Mouse (Mus musculus) left cerebral cortex, adult 2 months (tissue): Measurements from ENCODE around the gene Jsrp1. TPM values are rescaled to one million over a fixed set of nuclear protein-coding genes. Genes with fewer than 3 reads are reported as not detected.

Source experiments
- DNase-seq, 2 experiments: peaks; one replicate each; pipeline ENCODE4 v3.0.0; 2021 to 2022; ENCODE audit warnings: low spot score in 2 of 2, mixed read lengths in 1 of 2; ENCODE audit errors: extremely low spot score in 1 of 2
- H3K27ac ChIP-seq: fragments of 200-600 bp; 2 replicates; pipeline ENCODE4 v1.8.1; 2022
- H3K4me3 ChIP-seq: fragments of 200-600 bp; 2 replicates; pipeline ENCODE4 v1.8.1; 2022
- CTCF ChIP-seq: fragments of 200-600 bp; IDR thresholded peaks from 2 replicates; pipeline ENCODE4 v1.8.1; 2022; ENCODE audit warnings: antibody characterized with exemption, mild to moderate bottlenecking, moderate library complexity
- intact Hi-C: fragments of 180-260 bp; cut with DNase I; formaldehyde crosslinking; loops from one replicate; pipeline ENCODE4 v1.15.1; 2025
- total RNA-seq, 2 experiments: library from RNA; stranded (reverse); gene quantifications; 2 replicates each; pipeline ENCODE4 v1.2.3; 2021

Jsrp1 gene
- total RNA-seq, 2 experiments from 2014 or later, result 5.9 to 7.4 TPM

- Histone ChIP-seq H3K27ac (no peak overlapping the region; the same call in 1 of the 2 replicates), H3K4me3 (no peak overlapping the region)
- DNase-seq, result no peak
- no peak for TF ChIP-seq CTCF
- intact Hi-C loops, result no loop called here
Measured at GRCm38 (mm10) chr10:80845055-80845693, 31.9 kb upstream of the Jsrp1 start.

- Histone ChIP-seq H3K27ac (peak within 1 kb of the TSS; percentile 84), H3K4me3 (peak within 1 kb of the TSS; percentile 60)
- DNase-seq, result peak; percentile 71 to 74
- intact Hi-C loops, result no loop called here
- no peak for TF ChIP-seq CTCF
Measured at GRCm38 (mm10) chr10:80843931-80844547, 30.7 kb upstream of the Jsrp1 start, which contains the start of gene Lingo3. Gene Lingo3 (minus strand): TSS chr10:80844039.

GRCm38 (mm10) chr10:80843087-80843930 is 30.0 kb upstream of the Jsrp1 start:
- DNase-seq, result no peak
- H3K4me3 ChIP-seq, result peak overlapping the region; percentile 60
- TF ChIP-seq CTCF, result no peak
- H3K27ac ChIP-seq, result peak overlapping the region; percentile 84
- intact Hi-C loops, result no loop called here

GRCm38 (mm10) chr10:80842334-80842733 is 29.0 kb upstream of the Jsrp1 start:
- H3K27ac ChIP-seq, result peak overlapping the region; percentile 84; the same call in 1 of the 2 replicates

GRCm38 (mm10) chr10:80841685-80842084 is 28.4 kb upstream of the Jsrp1 start:
- DNase-seq, result no peak
- no peak overlapping the region for H3K4me3 ChIP-seq
- TF ChIP-seq CTCF, result no peak
- H3K27ac ChIP-seq, result peak overlapping the region; percentile 56; the same call in 1 of the 2 replicates
- intact Hi-C loops, result no loop called here

More at GRCm38 (mm10) chr10:80842334-80842733, 29.0 kb upstream of the Jsrp1 start:
- peak overlapping the region; percentile 60 for H3K4me3 ChIP-seq
- TF ChIP-seq CTCF, result no peak
- intact Hi-C loops, result no loop called here
- DNase-seq, result peak; percentile 58 to 60

GRCm38 (mm10) chr10:80839848-80840247 is 26.6 kb upstream of the Jsrp1 start:
- no peak overlapping the region for H3K4me3 ChIP-seq
- no peak for DNase-seq
- TF ChIP-seq CTCF, result no peak
- intact Hi-C loops, result no loop called here
- H3K27ac ChIP-seq, result no peak overlapping the region

GRCm38 (mm10) chr10:80838346-80838912 is 25.1 kb upstream of the Jsrp1 start:
- intact Hi-C loops, result no loop called here
- H3K4me3 ChIP-seq, result no peak overlapping the region
- TF ChIP-seq CTCF, result no peak
- no peak for DNase-seq
- no peak overlapping the region for H3K27ac ChIP-seq

GRCm38 (mm10) chr10:80837827-80838226 is 24.5 kb upstream of the Jsrp1 start:
- no peak for DNase-seq
- intact Hi-C loops, result no loop called here
- Histone ChIP-seq H3K4me3 (no peak overlapping the region), H3K27ac (no peak overlapping the region)
- TF ChIP-seq CTCF, result no peak

GRCm38 (mm10) chr10:80836949-80837379 is 23.7 kb upstream of the Jsrp1 start:
- H3K27ac ChIP-seq, result no peak overlapping the region
- DNase-seq, result no peak
- H3K4me3 ChIP-seq, result no peak overlapping the region
- TF ChIP-seq CTCF, result no peak
- intact Hi-C loops, result no loop called here

GRCm38 (mm10) chr10:80835617-80836016 is 22.3 kb upstream of the Jsrp1 start:
- intact Hi-C loops, result no loop called here
- no peak for TF ChIP-seq CTCF
- Histone ChIP-seq H3K4me3 (no peak overlapping the region), H3K27ac (no peak overlapping the region)
- no peak for DNase-seq

GRCm38 (mm10) chr10:80832818-80833217 is 19.5 kb upstream of the Jsrp1 start:
- Histone ChIP-seq H3K27ac (no peak overlapping the region), H3K4me3 (no peak overlapping the region)
- DNase-seq, result no peak
- intact Hi-C loops, result no loop called here
- no peak for TF ChIP-seq CTCF
